Mouse (Mus musculus) left cerebral cortex, adult 18-20 months (tissue): Measurements from ENCODE around the gene Gga1. TPM values are rescaled to one million over a fixed set of nuclear protein-coding genes. Genes with fewer than 3 reads are reported as not detected.

Experiments
- DNase-seq, 2 experiments: peaks; one replicate each; pipeline ENCODE4 v3.0.0; 2021 to 2022; ENCODE audit warnings: low spot score in 2 of 2, mixed read lengths in 1 of 2
- total RNA-seq, 2 experiments: library from RNA; stranded (reverse); gene quantifications; 2 replicates each; pipeline ENCODE4 v1.2.3; 2021

The Gga1 gene
- total RNA-seq, 2 experiments from 2014 or later: 64.6 to 67.2 TPM

GRCm38 (mm10) chr15:78908982-78909381, 32.0 kb downstream of the Gga1 start:
- DNase-seq: no peak

GRCm38 (mm10) chr15:78912040-78912439, 35.0 kb downstream of the Gga1 start:
- no peak for DNase-seq

GRCm38 (mm10) chr15:78913632-78914090, 36.7 kb downstream of the Gga1 start, which contains the start of gene Pdxp:
TSS of gene Pdxp (plus strand) at chr15:78913919.
- DNase-seq: peak; percentile 94 to 98

GRCm38 (mm10) chr15:78914091-78914822, 37.3 kb downstream of the Gga1 start:
- DNase-seq: peak; percentile 46 to 67

DNA sequence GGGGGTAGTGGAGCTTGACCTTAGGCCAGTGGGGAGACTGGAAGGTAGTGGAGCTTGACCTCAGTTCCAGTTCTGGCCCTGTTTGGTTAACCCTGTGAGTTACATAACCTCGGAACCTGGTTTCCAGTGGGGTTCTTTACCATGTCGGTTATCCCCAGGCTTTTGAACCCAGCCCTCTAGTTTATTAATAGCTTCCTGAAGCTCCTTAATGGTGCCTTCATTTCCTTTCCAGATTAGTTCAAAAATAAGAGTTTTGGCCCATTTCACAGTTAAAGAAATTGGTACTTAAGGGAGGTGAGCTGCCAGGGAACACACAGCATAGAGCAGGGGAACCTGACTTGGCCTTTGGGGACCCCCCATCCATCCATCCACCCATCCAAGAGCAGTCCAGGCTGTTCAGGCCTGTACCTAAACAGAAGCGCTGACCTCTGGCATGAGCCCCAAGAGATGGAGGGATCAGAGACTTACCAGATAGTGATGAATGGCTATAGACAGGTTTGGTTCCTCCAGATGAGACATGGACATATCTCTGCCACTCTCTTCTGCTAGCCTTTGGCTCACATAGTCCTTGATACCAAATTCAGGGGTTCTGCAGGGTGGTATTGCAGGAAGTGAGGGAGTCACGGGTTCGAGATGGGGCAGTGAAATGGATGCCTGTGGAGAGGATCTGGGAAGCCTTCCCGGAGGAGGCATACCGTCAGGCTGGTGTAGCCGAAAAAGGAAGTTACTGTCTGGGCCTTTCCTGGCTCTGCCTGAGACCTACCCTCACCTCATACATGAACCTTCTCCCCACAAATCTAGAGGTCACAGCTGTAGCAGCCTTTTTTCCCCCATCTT, 38.1 kb downstream of the Gga1 start:
- DNase-seq: no peak

DNA sequence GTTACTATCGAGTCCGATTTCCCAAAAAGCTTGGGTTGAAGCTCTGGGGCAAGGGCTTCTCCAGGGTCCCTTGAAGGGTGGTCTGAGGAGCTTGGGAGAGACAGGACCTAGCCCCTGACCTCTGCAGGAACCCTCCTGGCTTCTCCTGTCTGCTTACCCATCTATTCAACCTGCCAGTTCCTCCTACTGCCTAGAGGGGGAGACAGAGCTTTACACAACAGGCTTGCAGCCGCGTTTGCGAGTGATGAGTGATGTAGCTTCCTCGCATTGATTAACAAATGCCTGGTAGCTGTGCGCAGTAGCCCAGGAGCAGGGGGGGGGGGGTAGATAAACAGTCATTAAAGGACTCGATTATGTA, 38.6 kb downstream of the Gga1 start:
- peak; percentile 72 to 73 for DNase-seq

DNA sequence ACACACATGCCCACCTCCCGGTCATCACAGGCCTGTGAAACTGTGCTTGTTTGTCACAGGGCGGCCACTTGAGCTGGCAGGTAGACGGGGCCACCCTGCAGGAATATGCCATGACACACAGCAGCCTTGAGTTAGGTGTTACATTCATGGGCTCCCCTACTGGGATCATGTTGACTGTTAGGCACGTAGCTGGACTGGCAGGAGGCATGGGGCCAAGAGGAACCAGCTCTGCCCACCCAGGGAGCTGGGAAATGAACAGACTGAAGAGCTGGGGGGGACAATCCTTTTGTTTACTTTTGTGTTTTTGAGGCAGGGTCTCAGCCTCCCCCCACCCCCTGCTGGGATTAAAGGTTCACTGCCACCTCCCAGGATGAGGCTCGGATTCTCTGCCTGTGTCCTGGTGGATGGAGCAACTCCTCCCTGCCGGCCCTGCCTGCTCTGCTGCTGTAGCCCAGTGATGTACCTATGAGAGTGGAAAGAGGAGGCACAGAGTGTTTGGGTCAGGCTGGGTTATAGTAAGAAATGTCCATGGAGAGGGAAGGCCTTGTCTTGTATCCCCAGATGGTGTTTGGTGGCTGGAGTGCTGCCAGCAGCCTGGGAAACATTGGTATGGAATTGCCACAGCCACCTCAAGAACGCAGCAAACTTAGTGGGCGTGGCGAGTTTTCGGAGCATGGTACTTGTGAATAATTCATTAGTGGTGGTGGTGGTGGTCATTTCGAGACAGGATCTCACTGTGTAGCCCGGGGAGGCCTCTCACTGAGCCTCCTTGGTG, 39.2 kb downstream of the Gga1 start:
- DNase-seq: peak in 1 of 2 experiments; percentile 62

DNA sequence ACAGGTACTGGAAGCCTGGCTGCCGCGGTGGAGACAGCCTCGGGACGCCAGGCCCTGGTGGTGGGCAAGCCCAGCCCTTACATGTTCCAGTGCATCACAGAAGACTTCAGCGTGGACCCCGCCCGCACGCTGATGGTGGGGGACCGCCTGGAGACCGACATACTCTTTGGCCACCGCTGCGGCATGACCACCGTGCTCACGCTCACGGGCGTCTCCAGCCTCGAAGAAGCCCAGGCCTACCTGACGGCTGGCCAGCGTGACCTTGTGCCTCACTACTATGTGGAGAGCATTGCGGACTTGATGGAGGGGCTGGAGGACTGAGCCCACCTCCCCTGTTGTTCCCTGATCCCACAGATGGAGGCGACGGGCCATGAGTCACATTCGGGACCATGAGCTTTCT, 41.1 kb downstream of the Gga1 start:
- no peak for DNase-seq

DNA sequence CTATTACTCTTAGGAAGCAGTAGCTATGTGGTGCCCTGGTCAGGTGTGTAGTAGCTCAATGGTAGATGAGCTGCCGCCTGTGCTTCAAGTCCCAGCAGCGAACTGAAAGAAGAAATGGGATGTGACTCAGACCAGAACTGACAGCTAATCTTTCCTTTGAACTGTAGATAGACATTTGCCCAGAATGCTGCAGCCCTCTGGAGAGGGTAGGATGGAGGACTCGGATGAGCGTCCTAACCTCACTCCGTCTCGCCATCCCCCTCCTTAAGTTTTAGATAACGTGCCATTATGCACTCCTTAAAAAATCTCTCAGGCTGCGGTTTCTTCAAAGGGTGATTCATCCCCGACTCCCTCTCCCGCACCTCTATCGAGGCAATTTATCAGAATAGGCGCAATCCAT, 42.9 kb downstream of the Gga1 start:
- no peak for DNase-seq

DNA sequence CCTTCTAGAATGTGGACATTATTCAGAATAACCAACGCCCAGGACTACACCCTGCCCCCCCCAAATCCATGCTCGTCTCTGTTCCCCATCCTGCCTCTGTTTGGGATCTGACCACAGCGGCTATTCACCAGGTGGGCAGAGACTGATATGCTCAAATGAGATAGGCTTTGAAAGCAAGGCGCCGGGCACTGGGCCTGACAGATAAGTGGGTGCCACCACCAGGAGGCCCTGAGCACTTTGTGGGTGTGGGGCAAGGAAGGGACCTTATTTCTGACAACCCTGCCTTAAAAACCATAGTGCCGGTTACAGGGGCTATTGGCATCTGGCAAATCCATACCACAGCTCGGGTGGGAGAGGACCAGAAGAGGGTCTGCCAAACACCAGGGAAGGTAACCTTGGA, 45.7 kb downstream of the Gga1 start:
- no peak for DNase-seq

DNA sequence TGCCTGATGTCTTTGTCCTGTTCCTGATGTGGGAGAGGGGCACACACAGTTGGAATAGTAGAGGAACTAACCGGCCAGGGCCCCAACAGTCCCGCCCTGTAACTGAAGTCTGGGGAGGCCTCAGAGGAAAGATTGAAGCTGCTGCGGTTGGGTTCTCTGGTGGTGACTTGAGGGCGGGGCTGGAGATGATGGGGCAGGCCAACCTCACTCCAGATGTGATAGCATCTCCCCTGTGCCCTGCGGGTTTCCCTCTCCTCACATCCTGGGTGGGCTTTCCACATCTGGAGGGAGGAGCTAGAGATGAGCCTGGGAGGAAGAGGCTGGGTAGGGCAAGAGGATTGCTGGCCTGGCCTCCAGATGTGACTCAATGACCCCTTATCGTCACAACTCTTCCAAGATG, 46.6 kb downstream of the Gga1 start:
- no peak for DNase-seq

- DNase-seq: no peak
Observed at GRCm38 (mm10) chr15:78925129-78925528, 48.1 kb downstream of the Gga1 start.

- DNase-seq: peak in 1 of 2 experiments; percentile 40
Observed at GRCm38 (mm10) chr15:78926021-78926919, 49.3 kb downstream of the Gga1 start, which contains the start of gene Lgals1. TSS of gene Lgals1 (plus strand) at chr15:78926725.

DNA sequence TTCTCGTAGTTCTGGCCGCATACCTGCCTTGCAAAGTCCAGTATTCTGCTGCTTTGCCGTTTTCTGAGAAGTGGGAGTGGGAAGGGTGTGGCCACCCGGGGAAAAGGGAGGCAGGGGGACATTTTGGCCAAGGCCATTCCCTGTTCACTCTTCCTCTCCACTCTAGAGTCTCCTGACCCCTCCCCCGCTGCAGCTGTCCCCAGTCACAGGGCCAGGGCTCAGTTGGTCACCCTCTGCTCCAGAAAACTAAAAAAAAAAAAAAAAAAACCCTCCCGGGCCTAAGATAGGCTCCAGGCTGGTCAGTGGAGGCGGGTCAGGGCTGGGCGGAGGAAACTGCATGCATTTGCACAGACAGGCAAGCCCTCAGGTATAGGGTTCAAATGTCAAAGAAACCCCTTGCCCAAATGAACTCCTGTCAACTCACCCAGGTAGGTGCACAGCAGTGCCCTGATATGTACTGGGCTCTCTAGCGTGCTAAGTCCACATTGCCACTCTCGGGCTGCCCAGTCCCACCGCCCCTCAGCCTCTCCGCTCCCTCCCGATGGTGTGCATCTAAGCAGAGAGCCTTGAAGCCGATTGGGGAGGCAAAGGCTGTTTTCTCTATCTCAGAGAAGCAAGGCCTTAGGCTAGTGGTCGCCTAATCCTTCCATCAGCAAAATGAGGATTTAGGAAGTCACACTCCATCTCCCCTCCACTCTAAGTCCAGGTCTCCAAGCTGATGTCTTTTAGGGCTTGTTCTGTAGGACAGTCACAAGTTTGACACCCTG, 50.2 kb downstream of the Gga1 start:
- no peak for DNase-seq

DNA sequence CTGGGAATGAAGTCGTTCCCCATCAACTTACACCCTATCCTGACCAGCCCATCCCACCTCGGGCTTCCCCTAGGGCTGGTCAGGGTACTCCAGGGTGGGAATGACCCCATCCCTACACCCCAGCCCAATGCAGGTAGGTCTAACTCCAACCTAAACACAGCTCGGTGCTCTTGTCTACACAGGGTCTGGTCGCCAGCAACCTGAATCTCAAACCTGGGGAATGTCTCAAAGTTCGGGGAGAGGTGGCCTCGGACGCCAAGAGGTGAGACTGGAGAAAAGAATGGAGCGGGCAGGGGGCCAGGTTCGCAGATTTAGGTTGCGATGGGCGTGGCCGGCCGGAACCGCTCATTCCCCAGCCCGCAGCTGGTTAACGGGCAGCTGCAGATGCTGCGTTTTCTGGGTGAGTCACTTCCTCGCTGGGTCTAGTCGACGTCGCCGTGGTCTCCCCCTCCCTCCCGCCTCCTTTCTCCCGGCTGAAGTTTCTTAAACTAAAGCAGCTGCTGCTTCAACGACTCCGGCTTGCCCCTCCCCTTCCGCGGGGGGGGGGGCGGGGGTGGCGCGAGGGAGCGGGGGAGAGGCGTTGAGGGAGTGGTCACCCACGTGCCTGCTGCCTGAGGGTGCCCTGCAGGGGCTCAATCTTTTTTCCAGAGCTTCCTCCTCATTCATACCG, 50.9 kb downstream of the Gga1 start:
- DNase-seq: peak in 1 of 2 experiments; percentile 45

- DNase-seq: no peak
Observed at GRCm38 (mm10) chr15:78928539-78928938, 51.5 kb downstream of the Gga1 start.

- DNase-seq: no peak
Observed at GRCm38 (mm10) chr15:78930192-78930706, 53.3 kb downstream of the Gga1 start.

GRCm38 (mm10) chr15:78930801-78931426, 53.9 kb downstream of the Gga1 start:
- DNase-seq: no peak
